Mouse (Mus musculus): Measurements from ENCODE around the gene Vps25.
A peak's percentile ranks its signal among the peaks of the same experiment; 100 is the strongest.

Gene Vps25

DNA sequence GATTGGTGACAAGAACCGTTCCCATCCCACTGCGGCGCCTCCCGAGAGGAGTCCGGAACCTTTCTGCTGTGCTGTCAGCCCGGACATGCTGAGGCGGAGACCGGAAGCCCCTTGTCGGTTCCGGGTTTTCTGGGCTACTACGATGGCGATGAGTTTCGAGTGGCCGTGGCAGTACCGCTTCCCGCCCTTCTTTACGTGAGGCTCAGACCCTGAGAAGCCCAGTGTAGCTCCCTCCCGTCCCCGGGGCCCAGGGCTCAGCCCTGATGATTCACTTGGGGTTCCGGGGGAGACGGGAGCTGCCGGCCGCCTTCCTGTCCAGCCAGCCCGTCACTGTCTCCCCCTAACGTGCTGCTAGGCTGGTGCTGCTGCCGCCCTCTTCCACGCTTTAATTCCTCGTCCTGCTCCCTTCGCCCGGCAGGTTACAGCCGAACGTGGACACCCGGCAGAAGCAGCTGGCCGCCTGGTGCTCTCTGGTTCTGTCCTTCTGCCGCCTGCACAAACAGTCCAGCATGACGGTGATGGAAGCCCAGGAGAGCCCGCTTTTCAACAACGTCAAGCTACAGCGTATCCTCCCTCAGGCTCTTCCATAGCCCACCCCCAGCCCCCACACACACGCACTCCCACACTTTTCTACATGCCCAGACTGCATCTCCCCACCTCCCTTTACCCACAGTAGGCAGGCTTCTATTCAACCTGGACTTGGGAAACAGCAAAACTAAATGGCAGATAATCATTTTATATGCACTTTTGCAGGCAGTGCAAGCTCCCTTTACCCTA is at the start of gene Vps25:
Gene Vps25, plus strand, starts transcription at position 95 of the 777 bp plus-strand sequence.
- peak; percentile 88 for DNase-seq (ENCODE audit: low spot score)

DNA sequence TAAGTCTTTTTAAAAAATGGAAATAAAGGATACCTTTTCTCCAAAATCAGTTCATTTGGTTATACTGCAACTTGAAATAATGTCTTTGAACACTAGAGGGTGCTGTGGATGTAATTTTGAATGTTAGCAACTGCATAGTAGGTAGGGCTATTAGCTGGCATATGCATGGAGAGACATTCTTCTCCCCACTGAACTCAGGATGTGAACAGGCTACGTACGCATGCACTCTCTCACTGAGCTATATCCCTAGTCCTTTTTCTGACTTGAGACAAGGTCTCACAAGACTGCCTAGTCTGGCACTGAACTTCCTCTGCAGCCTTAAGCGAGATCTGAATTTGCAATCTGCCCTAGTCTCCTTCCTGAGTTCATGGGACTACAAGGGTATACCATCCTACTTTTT is 41.5 kb upstream of the Vps25 start:
- DNase-seq (ENCODE audit: low spot score), result peak; percentile 90

DNA sequence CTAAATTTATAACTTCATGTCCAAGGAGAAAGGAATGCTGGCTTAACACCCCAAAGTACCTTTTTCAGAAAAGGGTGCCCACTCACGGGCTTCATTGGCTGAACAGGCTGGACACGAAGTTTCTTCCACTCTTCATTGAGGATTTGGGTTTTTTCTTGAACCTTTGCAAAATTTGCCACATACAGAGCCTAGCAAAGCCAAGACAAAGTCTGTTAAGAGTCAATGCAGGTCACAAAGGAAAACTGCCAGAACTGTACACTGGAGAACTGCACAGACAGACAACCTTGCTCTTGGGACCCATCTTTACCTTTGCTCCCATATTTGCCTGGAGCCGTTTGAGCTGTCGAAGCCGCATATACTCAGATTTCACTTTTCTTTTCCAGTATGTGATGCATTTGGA is 36.6 kb upstream of the Vps25 start:
- peak; percentile 60 for DNase-seq (ENCODE audit: low spot score)

DNA sequence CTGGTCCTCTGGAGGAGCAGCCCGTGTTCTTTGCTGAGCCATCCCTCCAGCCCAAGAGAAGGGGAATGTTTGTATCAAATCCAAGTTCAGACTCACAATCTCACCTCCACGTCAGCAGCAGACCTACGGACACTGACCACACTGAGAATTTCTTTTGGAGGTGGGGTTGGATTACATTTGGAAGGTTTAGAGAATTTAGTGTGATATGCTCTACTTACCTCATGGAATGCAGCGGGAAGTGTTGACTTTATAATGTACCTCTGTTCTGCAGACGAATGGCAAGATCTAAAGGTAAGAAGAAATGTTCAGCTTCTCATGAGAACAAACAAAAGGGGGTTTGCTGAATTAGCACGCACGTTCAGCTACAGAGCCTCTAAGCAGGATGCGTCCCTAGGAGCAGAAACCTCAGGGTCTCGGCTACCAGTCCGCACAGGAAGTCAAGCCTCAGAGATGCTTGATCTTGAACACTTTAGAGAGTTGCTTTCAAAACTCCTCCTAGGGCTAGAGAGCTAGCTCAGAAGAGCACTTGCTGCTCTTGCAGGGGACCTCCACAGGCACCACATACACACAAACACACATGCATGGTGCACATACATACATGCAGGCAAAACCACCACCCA is 35.0 kb upstream of the Vps25 start:
- DNase-seq (ENCODE audit: low spot score), result no peak

DNA sequence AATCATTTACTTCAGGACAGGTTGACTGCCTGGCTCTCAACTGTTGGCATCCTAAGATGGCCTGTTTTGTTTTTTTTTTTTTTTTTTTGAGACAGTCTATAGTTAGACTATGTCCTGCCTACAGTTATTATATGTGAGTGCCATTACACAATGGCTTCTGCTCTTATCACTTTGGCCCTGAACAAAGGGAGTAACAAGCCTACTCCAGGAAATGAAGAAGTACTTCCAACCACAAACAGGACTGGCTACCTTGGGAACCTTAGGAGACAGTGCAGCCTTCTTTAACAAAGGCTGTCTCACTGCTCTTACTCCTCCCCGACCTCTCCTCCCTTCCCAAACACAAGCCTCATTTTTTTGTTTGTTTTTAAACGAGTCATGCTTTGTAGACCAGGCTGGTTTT is 32.7 kb upstream of the Vps25 start:
- DNase-seq (ENCODE audit: low spot score), result no peak

DNA sequence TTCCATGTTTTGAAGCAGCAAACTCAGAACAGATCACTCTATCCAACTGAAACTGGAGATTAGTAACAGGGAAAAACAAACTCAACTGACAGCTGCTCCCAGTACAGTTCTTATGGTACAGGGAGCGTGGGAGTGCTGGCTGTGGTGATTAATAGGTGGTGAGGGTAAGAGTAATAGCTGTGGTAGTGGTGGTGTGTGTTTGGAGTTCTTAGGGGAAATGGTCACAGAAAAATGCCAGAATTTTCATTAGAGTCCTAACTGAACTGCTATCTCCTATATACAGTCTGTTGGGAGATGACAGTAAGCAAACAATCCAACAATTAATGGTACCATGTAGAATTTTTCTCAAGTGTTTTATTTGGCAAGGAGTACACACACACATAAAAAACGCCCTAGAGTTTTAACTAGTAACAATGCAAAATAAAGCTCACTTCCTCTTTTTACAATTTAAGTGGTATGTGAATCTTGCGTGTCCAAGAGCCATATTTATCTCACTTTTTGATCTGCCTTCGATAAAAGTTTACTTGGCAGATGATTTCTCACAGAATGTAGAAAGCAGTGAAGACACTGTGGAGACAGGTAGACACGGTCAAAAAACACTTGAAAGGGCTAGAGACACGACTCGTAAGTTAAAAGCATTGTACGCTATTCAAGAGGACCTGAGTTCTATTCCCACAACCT is 32.1 kb upstream of the Vps25 start:
- DNase-seq (ENCODE audit: low spot score), result peak; percentile 35

DNA sequence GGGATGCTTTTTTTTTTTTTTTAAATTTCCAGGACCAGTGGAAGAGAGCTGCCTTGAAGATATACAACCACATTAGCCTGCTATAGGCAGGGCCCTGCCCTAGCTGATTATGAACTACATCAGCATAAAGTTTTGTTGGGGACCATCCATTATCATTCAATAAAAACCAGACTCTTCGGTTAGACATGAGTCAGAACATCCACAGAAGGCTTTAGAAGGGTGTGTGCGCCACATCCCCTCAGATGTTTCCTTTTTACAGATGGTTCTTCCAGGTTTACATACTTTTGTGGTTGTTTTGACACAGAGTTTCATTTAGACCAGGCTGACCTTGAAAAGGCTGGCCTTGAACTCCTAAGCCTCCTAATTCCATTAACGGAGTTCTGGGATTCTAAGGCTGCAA is 29.2 kb upstream of the Vps25 start:
- no peak for DNase-seq (ENCODE audit: low spot score)

DNA sequence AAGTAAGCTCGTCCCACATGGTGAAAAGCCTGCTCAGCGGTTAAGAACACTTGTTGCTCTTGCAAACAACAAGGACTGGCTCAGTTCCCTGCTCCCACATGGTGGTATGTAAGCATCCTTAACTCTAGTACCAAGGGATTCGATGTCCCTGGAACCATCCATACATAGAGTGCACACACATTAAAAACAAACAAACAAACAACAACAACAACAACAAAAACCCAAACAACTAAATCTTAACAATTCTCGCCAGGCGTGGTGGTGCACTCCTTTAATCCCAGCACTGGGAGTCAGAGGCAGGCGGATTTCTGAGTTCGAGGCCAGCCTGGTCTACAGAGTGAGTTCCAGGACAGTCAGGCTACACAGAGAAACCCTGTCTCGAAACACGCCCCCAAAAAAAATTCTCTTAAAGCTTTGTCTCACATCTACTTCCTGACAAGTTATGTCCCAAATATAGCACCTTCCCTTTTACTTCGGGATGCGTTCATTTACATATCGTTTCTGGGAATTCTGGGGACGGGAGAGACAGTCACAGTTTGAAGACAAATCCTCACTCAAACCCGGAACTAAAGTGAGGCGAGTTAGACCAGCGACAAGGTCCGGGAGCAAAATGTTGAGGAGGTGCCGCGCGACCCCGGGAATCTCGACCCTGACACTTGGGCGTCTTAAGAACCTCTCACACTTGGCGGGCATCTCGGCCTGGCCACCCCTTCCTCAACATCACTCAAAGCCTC is 28.0 kb upstream of the Vps25 start:
- peak; percentile 33 for DNase-seq (ENCODE audit: low spot score)

DNA sequence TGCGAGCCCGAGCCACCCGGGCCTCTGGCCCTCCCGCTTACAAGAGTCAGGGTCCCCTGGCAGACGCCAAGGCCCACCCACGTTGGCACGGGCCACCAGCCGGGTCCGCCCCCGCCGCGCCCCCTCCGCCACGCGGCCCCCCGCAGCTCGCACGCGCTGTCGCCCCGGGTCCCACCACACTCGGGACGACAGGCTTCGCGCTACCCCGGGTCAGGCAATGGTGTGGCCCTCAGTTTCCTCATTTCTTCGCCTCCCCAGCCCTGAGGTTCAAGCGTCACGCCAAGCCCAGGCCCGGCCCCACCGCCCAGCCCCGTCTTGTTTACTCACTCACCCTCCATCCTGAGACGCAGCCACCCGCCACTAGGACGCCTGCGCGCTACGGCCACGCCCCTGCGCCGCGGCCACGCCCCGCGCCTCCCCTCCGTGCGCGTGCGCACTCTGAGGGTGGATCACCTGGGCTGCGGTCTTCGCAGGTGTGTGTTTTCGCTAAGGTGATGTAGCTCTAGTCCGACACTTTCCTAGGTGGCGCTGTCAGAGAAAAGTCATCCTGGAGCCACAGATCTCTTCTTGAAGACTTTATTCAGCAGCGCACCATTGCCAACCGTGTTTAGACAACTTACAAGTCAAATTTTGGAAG is 27.3 kb upstream of the Vps25 start, which contains the start of gene Ezh1:
Gene Ezh1, minus strand, starts transcription at position 399 of the 637 bp plus-strand sequence.
- DNase-seq (ENCODE audit: low spot score), result peak; percentile 79

DNA sequence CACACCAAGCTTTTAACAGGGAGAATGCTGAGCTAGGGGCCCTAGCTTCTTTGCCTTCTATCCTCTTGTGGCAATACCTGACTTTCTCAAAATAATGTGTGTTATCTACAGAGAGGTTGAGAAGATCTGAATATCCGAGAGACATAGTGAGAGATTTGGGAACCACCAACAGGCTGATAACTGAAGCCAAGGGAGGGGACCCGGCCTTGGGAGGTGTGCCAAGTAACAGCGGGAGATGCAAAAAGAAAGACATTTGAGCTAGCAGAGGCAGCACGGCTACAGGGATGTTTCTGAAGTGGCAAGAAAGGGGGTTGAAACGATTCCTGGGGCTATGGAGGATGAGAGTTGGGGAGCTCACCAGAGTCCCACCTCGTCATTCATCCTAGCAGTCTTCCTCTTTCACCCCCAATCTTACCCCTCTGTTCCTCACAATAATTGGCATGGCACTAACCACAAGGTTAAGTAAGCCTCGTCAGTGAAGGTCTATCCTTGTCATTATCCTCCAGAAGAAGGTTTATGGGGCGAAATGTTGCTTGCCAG is 24.1 kb upstream of the Vps25 start:
- DNase-seq (ENCODE audit: low spot score), result peak; percentile 36

DNA sequence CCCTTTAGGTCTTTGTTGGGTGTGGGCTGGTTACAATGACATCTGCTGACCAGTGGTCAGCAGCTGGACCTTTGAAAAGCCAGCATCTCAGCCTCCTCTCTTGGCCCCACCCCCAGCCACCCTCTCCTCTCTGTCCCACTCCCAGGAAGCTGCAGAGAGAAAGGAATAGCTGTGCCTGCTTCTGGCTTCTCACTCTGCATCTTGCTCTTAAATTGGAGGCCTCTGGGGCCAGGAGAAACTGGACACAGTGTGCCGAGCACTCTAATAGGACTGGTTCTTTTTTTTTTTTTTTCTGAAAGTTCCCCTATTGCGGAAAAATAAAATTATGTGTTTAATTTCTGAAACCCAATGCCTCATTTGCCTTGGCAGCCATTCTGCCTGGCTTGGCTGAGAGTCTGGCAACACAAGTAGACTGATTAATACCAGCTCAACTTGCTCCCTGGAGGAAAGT is 23.4 kb upstream of the Vps25 start:
- peak; percentile 89 for DNase-seq (ENCODE audit: low spot score)

DNA sequence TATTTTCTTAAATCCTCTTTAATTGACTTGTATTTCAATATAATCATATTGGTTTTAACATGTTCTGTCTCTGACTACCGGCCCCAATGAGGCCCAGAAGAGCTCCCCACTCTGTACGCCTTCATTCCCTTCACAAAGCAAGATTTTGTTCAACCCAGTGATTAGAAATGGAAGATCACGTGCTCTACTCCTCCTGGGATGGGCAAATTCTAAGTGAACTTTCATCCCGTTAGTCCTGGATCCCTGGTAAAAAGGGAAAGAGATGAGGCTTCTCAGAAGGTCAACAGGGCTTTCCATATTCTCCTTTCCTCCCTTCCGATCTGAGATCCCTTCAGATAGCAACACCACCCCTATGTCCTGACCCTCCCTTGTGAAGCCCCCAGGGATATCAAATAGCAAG is 23.0 kb upstream of the Vps25 start:
- peak; percentile 78 for DNase-seq (ENCODE audit: low spot score)

DNA sequence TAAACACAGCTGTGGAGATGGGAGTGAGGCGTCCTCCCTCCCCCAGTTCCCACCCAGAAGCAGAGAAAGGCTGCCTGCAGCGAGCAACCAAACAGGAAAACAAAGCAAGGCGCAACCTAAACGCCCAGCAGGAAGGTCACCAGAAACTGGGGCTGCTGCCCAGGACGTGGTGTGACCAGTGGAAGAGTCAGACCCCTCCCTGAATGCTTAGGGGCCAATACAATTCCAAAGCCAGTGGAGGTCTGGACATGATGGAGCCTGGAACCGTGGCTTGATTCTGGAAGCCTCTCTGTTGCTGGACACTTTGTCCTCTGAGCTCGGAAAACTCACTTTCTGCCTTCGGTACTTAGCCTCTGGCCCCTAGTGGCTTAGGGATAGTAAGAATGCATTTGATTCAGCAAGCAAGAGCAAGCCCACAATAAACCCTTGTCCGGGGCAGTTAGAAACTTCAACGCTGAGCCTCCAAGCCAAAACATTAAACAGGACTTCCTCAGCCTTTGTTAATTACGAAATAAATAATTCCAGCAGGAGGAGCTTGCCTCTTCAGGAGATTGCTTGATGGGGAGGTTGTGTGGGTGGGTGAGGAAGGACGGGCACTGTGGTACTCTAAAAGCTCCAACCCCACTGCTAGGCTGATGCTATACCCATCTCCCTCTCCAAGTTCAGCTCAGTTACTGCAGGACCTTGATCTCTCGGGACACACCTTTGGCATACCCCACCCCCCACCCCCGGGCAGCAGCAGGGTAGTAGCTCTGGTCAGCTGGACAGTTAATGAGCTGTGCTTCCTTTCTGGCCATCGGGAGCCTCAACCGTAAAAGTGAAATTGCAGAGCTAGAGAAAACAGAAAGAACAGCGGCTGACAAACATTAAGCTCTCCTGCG is 22.3 kb upstream of the Vps25 start:
- DNase-seq (ENCODE audit: low spot score), result peak; percentile 70

DNA sequence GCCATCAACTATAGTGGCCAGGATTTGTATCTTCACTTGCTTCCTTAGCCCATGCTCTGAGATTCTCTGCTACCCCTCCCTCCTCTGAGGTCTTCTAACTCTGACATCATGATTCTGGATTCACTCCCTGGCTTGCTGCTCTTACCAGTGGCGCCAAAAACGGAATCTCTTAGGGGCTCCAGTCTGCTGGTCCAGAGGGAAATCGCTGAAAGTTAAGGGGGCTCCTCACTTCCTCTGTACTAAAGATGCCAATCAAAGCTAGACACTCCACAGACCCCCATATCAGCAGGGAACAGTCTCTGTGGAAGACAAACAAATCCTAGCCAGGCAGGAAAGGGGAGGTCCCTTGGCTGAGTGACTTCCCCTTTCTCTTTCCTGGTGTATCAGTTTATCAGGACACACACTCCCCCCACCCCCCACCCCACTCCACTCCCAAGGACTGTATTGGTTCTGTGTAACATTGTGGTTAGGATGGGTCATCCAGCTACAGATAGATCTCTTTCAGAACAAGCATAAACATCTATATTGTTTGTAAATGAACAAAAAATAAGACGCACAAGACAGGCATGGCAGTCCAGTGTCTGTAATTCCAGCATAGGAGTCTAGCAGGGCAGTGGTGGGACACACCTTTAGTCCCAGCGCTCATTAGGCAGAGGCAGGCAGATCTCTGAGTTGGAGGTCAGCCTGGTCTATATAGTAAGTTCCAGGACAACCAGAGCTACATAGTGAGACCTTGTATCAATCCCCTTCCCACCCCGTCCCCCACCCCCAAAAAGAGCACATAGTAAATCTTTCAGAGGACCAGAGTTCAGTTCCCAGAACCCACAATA is 21.3 kb upstream of the Vps25 start:
- DNase-seq (ENCODE audit: low spot score), result peak; percentile 25

DNA sequence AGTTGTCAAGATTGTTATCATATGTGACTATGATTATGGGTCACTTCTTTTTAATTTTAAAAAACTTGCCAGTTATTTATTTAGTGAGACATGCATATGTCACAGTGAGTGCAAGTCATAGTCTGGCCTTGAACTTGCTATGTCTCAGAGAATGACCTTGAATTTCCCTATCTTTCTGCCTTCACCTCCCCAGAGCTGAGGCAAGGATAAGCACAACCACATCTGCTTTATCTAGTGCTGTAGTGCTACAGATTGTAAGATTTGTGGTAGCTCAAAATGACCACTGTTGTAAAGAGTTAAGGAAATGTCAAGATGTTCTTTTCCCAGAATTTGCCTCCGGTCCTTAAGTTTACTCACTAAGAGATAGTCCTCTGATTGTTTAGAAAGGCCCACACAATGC is 20.3 kb upstream of the Vps25 start:
- no peak for DNase-seq (ENCODE audit: low spot score)

DNA sequence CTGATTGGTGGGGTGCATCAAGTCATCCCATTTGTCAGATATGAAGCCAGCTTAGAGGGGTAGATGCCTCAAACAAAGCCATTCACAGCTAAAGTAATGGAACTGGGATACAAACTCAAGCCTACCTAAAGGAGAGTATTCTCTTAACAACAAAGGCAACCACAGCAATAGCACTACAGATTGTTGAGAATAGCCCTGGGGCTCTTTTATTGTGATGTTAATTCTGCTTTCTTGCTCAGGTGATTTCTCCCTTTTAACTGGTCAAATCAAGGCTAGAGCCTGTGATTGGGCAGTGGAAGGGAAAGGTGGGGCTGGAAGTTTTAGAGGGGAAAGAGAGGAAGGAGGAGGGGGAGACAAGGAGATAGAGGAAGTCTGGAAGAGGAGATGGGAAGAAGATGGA is 19.4 kb upstream of the Vps25 start:
- DNase-seq (ENCODE audit: low spot score), result no peak

DNA sequence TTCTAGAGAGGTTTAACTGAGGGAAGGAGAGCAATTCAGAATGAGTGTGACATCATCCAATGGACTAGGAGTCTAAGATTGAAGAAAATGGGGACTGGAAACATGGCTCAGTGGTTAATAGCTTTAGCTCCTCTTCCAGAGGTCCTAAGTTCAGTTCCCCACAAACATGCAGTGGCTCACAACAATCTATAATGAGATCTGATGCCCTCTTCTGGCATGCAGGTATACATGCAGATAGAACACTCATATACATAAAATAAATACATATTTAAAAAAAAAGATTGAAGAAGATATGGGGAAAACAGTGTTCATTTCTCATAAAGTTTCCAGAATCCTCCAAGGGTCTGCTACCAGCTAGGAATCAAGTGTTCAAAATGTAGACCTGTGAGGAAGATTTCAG is 18.1 kb upstream of the Vps25 start:
- DNase-seq (ENCODE audit: low spot score), result no peak

DNA sequence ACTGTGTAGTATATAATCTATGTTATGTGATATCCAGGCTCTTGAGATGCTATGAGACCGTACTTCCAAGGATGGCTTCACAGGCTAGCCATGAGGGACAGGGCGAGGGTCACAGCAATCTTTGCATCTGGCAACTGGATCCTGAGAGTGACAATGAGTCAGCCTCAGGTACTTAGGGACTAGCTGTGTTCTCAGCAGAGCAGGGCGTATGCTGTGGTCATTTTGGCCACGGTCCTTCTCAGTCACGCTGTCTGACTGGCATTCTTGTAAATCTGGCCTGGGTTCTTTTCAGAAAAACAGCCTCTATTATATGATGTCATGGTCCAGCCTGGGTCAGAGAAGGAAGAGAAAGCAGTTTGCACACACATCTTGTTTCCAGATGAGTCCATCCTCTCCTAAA is 16.7 kb upstream of the Vps25 start:
- no peak for DNase-seq (ENCODE audit: low spot score)

DNA sequence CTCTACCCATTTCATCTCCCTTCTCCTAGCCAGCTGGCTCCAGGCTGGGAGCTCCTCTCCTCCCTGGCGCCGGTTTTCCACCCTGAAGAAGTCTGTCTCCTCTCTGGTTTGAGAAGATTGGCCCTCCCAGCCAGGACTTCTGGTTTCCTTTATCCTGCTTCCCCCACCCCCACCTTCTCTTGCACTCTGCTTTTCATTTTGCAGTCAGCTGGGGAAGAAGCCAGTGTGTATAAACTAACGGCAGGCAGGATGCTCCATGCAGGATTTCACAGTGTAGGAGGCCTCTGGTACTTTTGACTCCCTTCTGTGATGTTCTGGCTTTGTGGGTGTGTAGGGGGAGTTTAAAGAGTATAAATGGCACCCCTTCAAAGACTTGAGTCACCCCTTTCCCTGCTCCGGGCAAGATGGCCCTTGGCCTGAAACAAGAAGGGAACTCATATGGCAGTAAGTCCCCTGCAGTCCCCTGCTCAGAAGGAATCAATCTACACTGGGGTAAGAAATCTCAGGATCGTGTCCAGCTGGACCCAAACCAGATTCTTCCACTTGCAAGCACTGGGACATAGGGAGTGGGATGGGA is 15.3 kb upstream of the Vps25 start:
- peak; percentile 70 for DNase-seq (ENCODE audit: low spot score)

Measured in adipocyte (in vitro differentiated cells).